Mouse (Mus musculus): ENCODE measurements around the gene Apol7a.

Apol7a gene

GRCm38 (mm10) chr15:77350117-77350516, 48.8 kb downstream of the Apol7a start:
- no peak for DNase-seq (ENCODE audit: inconsistent age in 2 of 2, low spot score in 1 of 2)

GRCm38 (mm10) chr15:77348146-77348545, 50.8 kb downstream of the Apol7a start:
- no peak for DNase-seq (ENCODE audit: inconsistent age in 2 of 2, low spot score in 1 of 2)

GRCm38 (mm10) chr15:77344127-77345125, 54.5 kb downstream of the Apol7a start:
- no peak for DNase-seq (ENCODE audit: inconsistent age in 2 of 2, low spot score in 1 of 2)

- peak; percentile 79 to 95 for DNase-seq (ENCODE audit: inconsistent age in 2 of 2, low spot score in 1 of 2)
Observed at GRCm38 (mm10) chr15:77343527-77344091, 55.3 kb downstream of the Apol7a start.

GRCm38 (mm10) chr15:77342962-77343526, 55.9 kb downstream of the Apol7a start:
- no peak for DNase-seq (ENCODE audit: inconsistent age in 2 of 2, low spot score in 1 of 2)

- peak in 1 of 2 experiments; percentile 47 for DNase-seq (ENCODE audit: inconsistent age in 2 of 2, low spot score in 1 of 2)
Observed at GRCm38 (mm10) chr15:77342005-77342404, 56.9 kb downstream of the Apol7a start.

GRCm38 (mm10) chr15:77340581-77340980, 58.3 kb downstream of the Apol7a start:
- no peak for DNase-seq (ENCODE audit: inconsistent age in 2 of 2, low spot score in 1 of 2)

GRCm38 (mm10) chr15:77338924-77339429, 59.9 kb downstream of the Apol7a start:
- DNase-seq (ENCODE audit: inconsistent age in 2 of 2, low spot score in 1 of 2): no peak

GRCm38 (mm10) chr15:77338451-77338850, 60.5 kb downstream of the Apol7a start:
- no peak for DNase-seq (ENCODE audit: inconsistent age in 2 of 2, low spot score in 1 of 2)
